ENCODE assay signal across 31 mouse cellular contexts in the genomic region with DNA sequence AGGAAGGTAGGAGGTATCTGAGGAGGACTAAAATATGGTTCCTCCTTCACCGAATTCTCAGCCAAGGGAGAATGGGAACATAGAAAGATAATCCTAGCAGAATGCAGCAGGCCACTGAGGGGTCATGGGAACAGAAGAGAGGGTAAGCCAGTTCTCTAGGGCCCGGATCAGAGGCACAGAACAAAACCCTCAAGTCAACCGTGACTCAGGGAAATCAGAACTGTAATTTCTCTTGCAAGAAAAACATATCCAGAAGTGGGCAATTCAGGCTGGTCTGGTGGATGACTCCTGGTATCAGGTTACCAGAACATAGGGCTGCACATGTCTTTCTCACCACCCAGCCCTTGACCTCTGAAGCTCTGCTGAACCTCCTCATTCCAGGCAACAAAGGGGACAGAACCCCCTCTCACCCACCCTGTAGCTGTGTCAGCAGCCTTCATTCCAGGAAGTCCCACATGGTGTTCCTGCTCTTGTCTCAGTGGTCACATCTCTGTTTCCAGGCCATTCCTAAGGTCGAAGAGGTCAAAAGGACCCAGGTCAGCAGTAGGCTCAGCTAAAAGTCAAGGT. TPM values are rescaled to one million over a fixed set of nuclear protein-coding genes. Genes with fewer than 3 reads are reported as not detected.
DNase-seq lines count a peak whose midpoint lies in the region; ATAC-seq and TF ChIP-seq lines count a peak whose summit lies in the region.
"Had no signal": no experiment of that assay in that cellular context is flagged by ENCODE, and none has a peak within 500 bp of the region (broad histone marks: within the 10 kb centered on the region; RNA-seq: fewer than 3 reads in every experiment).

No protein-coding gene starts in this region.

- peaks cover 31% of the 10 kb centered on the region for H3K4me1 ChIP-seq in heart, embryonic 10.5 days
- H3K4me1 ChIP-seq in testis, adult 2 months (ENCODE audit: control insufficient read depth, insufficient read depth, low read length): 0 out of 2 replicates have a peak, but pooled peaks cover 2% of the 10 kb centered on the region
- peaks cover 7% of the 10 kb centered on the region; the same call in 1 of the 2 replicates for H3K4me1 ChIP-seq in embryonic facial prominence, embryonic 14.5 days (ENCODE audit: control insufficient read depth, insufficient read depth, low read length)
- H3K4me1 ChIP-seq: liver, embryonic 13.5 days; neural tube, embryonic 13.5 days had no signal

- H3K36me3 ChIP-seq in heart, embryonic 10.5 days: no peaks in the 10 kb centered on the region
- H3K36me3 ChIP-seq in testis, adult 2 months (ENCODE audit: control insufficient read depth, insufficient read depth, low read length): no peaks in the 10 kb centered on the region
- H3K36me3 ChIP-seq in embryonic facial prominence, embryonic 14.5 days (ENCODE audit: control insufficient read depth, insufficient read depth, low read length): no peaks in the 10 kb centered on the region
- H3K36me3 ChIP-seq: forebrain, embryonic 15.5 days; limb, embryonic 13.5 days; liver, embryonic 13.5 days; lung, embryonic 15.5 days; midbrain, embryonic 12.5 days; neural tube, embryonic 13.5 days had no signal

- no peak overlapping the region for H3K4me2 ChIP-seq in embryonic facial prominence, embryonic 14.5 days (ENCODE audit: low read depth, low read length)
- H3K4me2 ChIP-seq: forebrain, embryonic 15.5 days; limb, embryonic 13.5 days; liver, embryonic 13.5 days; lung, embryonic 15.5 days; midbrain, embryonic 12.5 days; neural tube, embryonic 13.5 days had no signal

- ATAC-seq in embryonic facial prominence, embryonic 14.5 days (ENCODE audit: low read depth): no peak
- ATAC-seq: forebrain, embryonic 15.5 days; hindbrain, postnatal 0 days; intestine, postnatal 0 days had no signal

- 0 out of 2 replicates have a peak overlapping the region, but pooled peaks have one; percentile 7 for H3K27ac ChIP-seq in heart, embryonic 10.5 days
- H3K27ac ChIP-seq in testis, adult 2 months (ENCODE audit: control insufficient read depth, insufficient read depth, low read depth, low read length): 0 out of 2 replicates have a peak overlapping the region, but pooled peaks have one; percentile 11
- no peak overlapping the region for H3K27ac ChIP-seq in embryonic facial prominence, embryonic 14.5 days (replicated peaks; ENCODE audit: low read depth, low read length)
- H3K27ac ChIP-seq: forebrain, embryonic 15.5 days; hindbrain, postnatal 0 days; limb, embryonic 13.5 days; liver, embryonic 13.5 days; lung, embryonic 15.5 days; macrophage; midbrain, embryonic 12.5 days; neural tube, embryonic 13.5 days had no signal

- TF ChIP-seq CTCF in testis, adult 2 months (IDR thresholded peaks at IDR 0.05; ENCODE audit: control insufficient read depth, insufficient read depth, insufficient replicate concordance, low read depth, low read length): no peak

- H3K9ac ChIP-seq in embryonic facial prominence, embryonic 14.5 days (ENCODE audit: low read depth, low read length): no peak overlapping the region
- H3K9ac ChIP-seq: forebrain, embryonic 15.5 days; limb, embryonic 13.5 days; liver, embryonic 13.5 days; lung, embryonic 15.5 days; midbrain, embryonic 12.5 days; neural tube, embryonic 13.5 days had no signal

- DNase-seq in heart, embryonic 10.5 days (ENCODE audit: low spot score): no peak
- DNase-seq in heart, postnatal 10 days: no peak
- DNase-seq in testis, postnatal 14 days (ENCODE audit: low spot score): no peak
- DNase-seq in embryonic facial prominence, embryonic 14.5 days (ENCODE audit: low spot score): peak; percentile 55
- no peak for DNase-seq in layer of hippocampus, adult 18-20 months (ENCODE audit: low spot score in 2 of 2)
- no peak for DNase-seq in cerebellum, postnatal 4 days (ENCODE audit: low spot score in 2 of 2)
- no peak for DNase-seq in adrenal gland, postnatal 14 days
- DNase-seq: B cell, adult 2 months; cerebellum, adult 9-10 months; heart, postnatal 4 days; liver, embryonic 13.5 days; right cerebral cortex, postnatal 14 days; spleen, adult 18-20 months had no signal

- WGBS in heart, embryonic 10.5 days: 65% methylated on average over 4 of the region's 4 CpGs
- 38% methylated on average over 4 of the region's 4 CpGs for WGBS in embryonic facial prominence, embryonic 14.5 days

- intact Hi-C loops in heart, postnatal 10 days (cut with DNase I): no loop called here

- H3K4me3 ChIP-seq in heart, embryonic 10.5 days: no peak overlapping the region
- no peak overlapping the region for H3K4me3 ChIP-seq in testis, adult 2 months (ENCODE audit: control insufficient read depth, low read depth, low read length)
- H3K4me3 ChIP-seq in embryonic facial prominence, embryonic 14.5 days (ENCODE audit: low read depth, low read length): no peak overlapping the region
- H3K4me3 ChIP-seq: erythroblast, embryonic 14.5 days; forebrain, embryonic 15.5 days; limb, embryonic 13.5 days; liver, embryonic 13.5 days; lung, embryonic 15.5 days; midbrain, embryonic 12.5 days; neural tube, embryonic 13.5 days had no signal

- no peak for TF ChIP-seq POLR2A in testis, adult 2 months (IDR thresholded peaks at IDR 0.05; ENCODE audit: control insufficient read depth, low read depth, low read length)

- H3K9me3 ChIP-seq in heart, embryonic 10.5 days: 0 out of 2 replicates have a peak, but pooled peaks cover 3% of the 10 kb centered on the region
- peaks cover 8% of the 10 kb centered on the region; the same call in 1 of the 2 replicates for H3K9me3 ChIP-seq in embryonic facial prominence, embryonic 14.5 days (ENCODE audit: control insufficient read depth, low read length)
- H3K9me3 ChIP-seq: forebrain, embryonic 15.5 days; liver, embryonic 13.5 days; lung, embryonic 15.5 days; neural tube, embryonic 13.5 days had no signal

- no peaks in the 10 kb centered on the region for H3K27me3 ChIP-seq in heart, embryonic 10.5 days (ENCODE audit: insufficient read depth, poor library complexity, severe bottlenecking)
- H3K27me3 ChIP-seq in testis, adult 2 months (ENCODE audit: control insufficient read depth, insufficient read depth, low read length): no peaks in the 10 kb centered on the region
- H3K27me3 ChIP-seq in embryonic facial prominence, embryonic 14.5 days (replicated peaks; ENCODE audit: control insufficient read depth, insufficient read depth, low read length): no peaks in the 10 kb centered on the region
- H3K27me3 ChIP-seq: forebrain, embryonic 15.5 days; limb, embryonic 13.5 days; liver, embryonic 13.5 days; lung, embryonic 15.5 days; midbrain, embryonic 12.5 days; neural tube, embryonic 13.5 days had no signal

RNA-seq across cellular contexts. Expression of gene Tekt3, which starts 32.2 kb away (rescaled TPM):
- not detected in 2 replicates for polyA plus RNA-seq in heart, embryonic 10.5 days (2016; fragmentation: Nextera tagmentation; extraction: Ambion mirVana)
- total RNA-seq in heart, postnatal 10 days (2021): not detected
- 122 and 126 TPM in 2 replicates for polyA plus RNA-seq in testis, adult 2 months (2012; rRNA removed)
- 0.10 TPM in 1 of 2 replicates, not detected in the other for polyA plus RNA-seq in embryonic facial prominence, embryonic 14.5 days (2014; fragmentation: Nextera tagmentation; extraction: Ambion mirVana)
- total RNA-seq in layer of hippocampus, adult 18-20 months (2021): not detected
- total RNA-seq in adrenal gland, postnatal 14 days (2021): not detected in 2 replicates
- total RNA-seq: adrenal gland, adult 2 months; gastrocnemius, postnatal 4 days; heart, postnatal 4 days; left cerebral cortex, postnatal 10 days had no signal
- polyA plus RNA-seq: adrenal gland, adult 2 months; cortical plate, adult 2 months; erythroblast, embryonic 14.5 days; forebrain, embryonic 15.5 days; heart, embryonic 14.5 days; hindbrain, postnatal 0 days; intestine, postnatal 0 days; large intestine, adult 2 months; liver, embryonic 13.5 days; macrophage; midbrain, embryonic 12.5 days; neural tube, embryonic 13.5 days; stomach, embryonic 14.5 days; thymus, postnatal 0 days had no signal
